Mouse (Mus musculus): ENCODE results near the gene Mymk.

Gene Mymk

DNA sequence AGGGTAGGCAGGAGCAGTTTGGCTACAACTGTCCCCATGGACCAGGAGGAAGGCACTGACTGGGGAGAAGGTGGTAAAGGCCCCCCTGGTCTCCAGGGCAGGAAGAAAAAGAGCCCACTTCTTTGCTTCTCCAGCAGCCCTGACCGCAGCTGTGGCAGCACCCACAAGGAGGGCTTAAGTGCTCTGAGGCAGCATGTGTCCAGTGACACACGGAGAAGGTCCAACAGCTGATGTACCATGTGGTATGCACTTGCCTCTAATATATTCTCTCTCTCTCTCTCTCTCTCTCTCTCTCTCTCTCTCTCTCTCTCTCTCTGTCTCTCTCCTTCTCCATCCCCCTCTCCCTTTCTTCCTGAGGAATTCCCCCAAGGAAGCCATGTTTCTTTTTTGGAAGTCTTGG, at the start of gene Mymk:
Gene Mymk (minus strand): TSS at position 202 of the 400 bp plus-strand sequence.
- DNase-seq (ENCODE audit: low spot score), result no peak

DNA sequence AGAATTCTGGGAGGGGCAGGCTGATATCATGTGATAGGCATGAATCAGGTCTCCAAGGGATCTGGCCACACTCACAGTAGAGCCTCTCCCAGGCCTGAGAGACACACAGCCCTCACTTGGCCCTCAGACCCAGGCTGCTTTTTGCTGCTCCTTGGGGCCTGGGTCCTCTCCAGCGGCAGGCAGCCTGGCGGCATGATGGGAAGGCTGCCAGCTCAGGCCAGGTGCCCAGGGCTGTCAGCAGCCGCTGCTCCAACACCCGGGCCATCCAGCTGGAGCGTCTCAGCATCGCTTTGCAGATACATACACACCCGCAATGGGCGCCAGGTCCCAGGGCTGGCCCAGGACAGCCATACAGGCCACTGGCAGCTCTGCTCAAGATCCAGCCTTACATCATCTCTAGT, 48.3 kb upstream of the Mymk start:
- DNase-seq (ENCODE audit: low spot score), result peak; percentile 43

DNA sequence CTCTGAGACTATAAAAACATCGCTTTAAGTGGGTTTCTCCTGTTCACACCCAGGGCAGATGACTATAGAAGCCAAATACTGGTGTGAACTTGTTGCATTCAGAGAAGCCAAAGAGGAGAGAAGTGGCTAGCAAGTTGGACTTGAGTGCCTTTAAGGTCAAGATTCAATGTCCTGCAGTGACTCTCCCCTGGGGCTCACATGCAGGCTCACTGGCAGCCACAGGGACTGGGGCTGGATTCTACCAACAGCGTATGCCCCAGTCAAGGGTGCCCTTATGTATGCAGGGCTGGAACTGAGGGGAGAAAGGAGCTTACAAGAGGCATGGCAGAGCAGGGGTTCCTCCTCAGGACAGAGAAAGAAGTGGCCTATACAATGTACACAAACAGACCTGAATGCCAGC, 47.8 kb upstream of the Mymk start:
- no peak for DNase-seq (ENCODE audit: low spot score)

DNA sequence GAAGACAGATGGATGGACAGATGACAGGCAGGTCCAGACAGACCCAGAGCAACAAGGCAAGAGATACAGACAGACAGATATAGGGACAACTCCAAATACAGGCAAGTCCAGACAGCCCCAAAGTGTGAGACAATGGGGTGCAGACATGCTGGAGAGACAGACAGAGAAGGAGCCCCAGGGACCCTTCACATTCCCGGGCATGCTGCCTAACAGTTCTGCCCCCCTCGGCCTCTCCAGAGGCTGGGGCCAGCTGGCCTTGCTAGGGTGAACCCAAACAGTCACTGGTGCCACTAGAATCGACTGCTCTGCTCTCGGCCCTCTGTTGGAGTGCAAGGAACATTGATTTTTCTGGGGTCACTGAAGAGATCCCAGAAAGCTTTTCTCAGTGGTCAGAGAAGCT, 46.5 kb upstream of the Mymk start:
- no peak for DNase-seq (ENCODE audit: low spot score)

DNA sequence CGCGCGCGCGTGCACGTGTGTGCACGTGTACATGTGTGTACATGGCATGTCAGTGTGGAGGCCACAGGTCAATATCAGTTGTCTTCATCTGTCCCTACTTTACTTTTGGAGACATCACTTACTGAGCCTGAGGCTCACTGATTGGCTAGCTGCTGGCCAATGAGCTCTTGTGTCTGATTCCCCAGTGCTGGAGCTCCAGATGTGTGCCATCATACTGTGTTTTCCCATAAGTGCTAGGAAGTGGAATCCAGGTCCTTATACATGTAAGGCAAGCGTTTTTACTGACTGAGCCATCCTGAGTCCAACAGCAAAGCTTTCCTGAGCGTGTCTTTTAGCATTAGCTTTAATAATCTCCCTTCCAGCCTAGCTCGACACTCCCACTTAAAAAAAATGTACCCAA, 42.2 kb upstream of the Mymk start:
- DNase-seq (ENCODE audit: low spot score), result no peak

DNA sequence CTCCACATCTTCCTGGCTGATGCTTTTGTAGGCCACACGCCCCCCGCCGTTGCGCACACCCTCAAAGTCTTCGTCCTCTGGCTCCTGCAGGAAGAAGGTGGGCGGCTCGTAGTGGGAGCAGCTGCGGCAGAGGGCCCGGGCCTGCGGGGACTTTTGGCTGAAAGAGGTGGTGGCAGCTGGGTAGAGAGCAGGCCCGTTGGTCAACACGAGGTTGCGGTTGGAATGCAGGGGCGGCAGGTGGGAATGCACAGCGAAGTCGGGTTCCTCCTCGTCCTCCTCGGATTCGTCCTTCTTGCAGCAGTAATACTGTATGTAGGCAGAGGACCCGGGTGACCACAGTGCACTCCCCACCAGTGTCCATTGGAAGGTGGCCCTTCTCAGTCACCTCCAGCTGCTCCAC, 40.6 kb upstream of the Mymk start:
- DNase-seq (ENCODE audit: low spot score), result no peak

DNA sequence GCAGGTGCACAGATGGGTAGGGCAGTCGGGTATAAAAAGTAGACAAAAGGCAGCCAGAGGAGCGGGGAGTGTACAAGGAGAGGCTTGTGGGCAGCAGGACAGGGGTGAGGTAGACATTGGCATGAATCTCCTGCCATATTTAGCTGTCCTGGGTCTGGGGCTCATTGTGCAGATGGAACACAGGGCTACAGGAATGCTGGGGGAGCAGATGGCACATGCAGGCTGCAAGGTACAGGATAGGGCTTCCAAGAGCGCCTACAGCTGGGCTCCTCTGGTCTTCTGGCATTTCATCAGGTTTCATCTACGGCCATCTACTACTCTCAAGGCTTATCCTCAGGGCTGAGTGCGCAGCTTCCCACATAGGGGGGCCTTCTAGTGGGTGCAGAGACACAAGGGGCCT, 37.1 kb upstream of the Mymk start:
- DNase-seq (ENCODE audit: low spot score), result no peak

DNA sequence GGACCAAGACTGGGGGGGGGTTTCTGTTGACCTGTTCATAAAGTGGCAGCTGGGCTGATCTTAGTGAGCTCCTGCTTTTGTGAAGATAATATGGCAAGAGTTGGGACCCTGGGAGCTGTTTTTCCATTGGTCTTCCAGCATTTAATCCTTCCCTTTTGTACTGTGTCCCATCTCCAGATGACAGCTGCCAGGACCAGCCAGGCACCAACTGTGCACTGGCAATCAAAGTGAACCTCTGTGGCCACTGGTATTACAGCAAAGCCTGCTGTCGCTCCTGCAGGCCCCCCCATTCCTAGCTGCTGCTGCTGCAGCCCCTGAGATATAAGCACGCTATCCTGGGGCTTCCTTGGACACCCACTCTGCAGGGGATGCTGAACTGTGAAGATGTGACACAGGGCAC, 36.2 kb upstream of the Mymk start:
- no peak for DNase-seq (ENCODE audit: low spot score)

DNA sequence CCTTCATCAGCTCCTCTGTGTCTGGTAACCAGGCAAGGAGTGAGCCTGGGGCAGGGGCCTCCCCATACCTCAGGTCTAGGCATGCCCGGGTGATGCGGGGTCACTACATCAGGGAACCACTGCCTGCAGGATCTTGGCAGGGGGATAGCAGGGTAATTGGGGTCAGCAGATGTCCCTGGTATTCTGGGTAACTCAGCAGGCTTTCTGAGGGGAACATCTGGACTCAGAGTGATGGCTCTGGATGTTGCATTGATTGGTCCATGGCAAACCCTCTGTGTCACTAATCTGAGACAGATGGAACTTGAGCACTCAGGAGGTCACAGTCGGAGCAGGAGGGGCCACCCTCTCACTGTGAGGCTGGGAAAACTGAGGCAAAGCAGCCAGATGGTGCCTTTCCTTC, 34.8 kb upstream of the Mymk start:
- DNase-seq (ENCODE audit: low spot score), result no peak

DNA sequence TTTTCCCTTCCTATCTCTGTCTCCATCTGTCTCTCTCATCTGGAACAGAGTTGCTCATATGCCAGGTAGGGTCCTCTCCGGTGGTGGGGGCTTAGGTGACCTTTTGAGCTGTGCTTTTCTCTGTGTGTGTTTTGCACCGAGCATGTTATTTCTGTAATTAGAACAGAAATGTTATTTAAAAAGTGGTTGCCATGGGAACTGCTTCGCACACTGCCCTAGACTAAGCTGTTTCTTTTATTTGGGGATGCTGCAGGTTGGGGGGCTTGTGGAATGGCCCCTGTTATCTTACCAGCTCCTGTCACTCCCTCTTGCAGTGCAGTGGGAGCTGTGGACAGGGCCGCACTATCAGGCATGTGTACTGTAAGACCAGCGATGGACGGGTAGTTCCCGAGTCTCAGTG, 31.6 kb upstream of the Mymk start:
- no peak for DNase-seq (ENCODE audit: low spot score)

DNA sequence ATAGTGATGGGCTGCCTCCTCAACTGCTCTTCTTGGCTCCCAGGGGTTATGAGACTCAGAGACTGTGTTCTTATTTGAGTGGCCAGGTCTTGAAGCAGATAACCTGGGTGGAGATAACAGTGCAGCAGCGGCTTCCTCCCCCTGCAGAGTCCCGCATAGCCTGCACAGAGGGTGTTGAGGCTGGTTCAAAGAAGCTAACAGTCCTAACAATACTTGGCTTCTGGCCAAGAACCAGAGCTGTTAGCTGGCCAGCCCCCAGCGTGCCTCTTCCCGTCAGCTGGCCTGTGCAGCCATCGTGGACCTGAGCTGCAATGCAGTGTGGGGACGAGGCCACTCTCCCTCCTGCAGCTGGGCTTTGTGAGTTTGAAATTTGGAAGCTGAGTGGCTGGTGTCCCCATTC, 25.8 kb upstream of the Mymk start:
- DNase-seq (ENCODE audit: low spot score), result peak; percentile 74

DNA sequence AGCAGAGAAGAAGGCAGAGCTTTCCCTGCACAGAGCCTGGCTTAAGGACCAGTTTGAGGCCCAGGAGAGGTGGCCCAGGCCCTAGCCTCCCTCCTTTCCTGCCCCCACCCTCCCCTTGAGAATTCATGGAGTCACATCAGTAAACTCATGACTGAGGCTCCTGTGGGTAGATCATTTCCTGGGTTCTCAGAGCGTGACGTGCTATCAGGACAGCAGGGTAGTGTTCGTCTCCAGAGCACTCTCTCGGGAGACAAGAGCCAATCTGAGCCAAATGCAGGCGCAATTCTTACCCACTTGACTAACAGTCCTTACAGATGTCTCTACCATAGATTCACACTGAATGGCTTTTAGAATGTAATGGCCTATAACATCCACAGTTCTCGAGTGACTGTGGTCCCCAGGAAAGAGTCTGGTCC, 25.3 kb upstream of the Mymk start:
- DNase-seq (ENCODE audit: low spot score), result no peak

DNA sequence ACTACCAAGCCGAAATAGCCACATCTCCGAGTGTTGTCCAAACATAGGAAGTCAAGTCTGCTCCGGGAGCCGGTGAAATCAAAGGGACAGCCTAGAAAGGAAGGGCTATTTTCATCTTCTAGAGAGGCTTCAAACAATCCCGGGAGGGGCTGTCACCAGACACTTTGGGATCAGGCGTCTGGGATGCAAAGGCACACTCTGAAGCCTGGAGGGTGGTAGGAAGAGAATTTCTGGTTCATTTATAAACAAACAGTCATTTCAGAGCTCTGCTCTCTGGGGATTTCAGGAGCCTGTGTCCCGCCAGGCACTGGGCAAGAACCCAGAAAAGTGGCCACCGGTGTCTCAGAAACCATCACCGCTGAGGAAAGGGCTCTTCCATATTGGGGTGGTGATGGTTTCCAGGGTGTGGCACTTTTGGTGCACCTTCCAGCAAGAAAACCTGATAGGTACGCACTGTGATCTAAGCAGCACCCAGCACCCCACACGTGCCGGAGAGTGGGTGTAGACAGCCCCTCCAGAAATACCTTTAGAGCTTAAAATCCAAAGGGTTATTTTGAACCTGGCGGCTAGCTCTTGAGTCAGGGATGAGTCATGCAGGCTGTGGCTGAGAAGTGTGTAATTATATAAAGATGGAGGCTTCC, 24.5 kb upstream of the Mymk start:
- peak; percentile 73 for DNase-seq (ENCODE audit: low spot score)

DNA sequence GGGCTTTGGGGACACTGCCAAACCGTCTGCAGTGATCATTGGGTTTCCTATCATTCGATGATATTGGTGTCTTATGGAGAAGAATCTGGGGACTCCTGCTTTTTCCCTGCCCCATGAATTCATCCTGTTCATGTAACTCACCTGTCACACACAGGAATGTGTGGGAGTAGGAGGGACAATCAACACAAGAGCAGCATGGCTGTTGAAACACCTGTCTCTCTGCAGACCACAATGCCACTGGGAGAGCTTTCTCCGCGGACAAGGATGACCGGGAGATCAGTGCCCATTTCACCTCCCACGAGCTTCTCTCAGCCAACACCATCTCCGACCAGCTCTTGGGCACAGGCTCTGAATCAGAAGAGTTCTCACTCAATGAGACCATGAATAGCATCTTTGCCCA, 23.2 kb upstream of the Mymk start:
- DNase-seq (ENCODE audit: low spot score), result no peak

DNA sequence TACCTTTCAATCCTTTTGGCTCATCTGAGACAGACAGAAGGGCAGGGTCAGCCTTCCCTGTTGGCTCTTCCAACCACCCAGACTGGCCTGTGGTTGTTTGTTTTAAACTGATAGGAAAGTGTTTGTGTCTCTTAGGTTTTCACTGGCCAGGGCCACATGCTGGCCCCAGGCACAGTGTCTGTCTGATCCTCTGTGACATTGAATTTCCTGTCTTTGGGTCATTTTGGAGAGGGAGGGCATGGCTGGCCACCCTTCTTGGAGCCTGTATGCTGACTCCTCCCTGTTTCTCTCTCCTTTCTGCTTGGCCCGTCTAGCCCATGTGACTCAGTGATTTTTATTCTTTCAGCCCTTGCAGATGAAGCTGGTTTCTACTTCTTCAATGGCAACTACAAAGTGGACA, 17.3 kb upstream of the Mymk start:
- peak; percentile 40 for DNase-seq (ENCODE audit: low spot score)

DNA sequence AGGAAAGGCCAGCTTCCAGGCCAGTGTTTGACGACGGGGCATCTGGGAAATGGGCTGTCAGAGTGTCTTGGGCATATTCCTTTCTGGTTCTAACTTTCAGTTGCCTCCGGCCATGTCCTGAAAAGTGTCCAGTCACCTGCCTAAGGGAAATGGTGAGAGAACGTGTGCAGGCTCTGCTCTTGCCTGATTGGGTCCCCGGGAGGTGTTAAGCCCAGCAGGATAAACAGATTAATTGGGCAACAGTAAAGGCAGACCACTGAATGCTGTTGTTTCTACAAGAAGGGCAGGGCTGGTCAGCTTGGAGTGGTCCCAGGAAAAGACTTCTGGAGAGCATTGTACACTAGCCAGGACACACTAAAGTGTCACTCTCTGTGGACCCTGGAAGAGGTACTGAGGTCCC, 16.7 kb upstream of the Mymk start:
- DNase-seq (ENCODE audit: low spot score), result no peak

DNA sequence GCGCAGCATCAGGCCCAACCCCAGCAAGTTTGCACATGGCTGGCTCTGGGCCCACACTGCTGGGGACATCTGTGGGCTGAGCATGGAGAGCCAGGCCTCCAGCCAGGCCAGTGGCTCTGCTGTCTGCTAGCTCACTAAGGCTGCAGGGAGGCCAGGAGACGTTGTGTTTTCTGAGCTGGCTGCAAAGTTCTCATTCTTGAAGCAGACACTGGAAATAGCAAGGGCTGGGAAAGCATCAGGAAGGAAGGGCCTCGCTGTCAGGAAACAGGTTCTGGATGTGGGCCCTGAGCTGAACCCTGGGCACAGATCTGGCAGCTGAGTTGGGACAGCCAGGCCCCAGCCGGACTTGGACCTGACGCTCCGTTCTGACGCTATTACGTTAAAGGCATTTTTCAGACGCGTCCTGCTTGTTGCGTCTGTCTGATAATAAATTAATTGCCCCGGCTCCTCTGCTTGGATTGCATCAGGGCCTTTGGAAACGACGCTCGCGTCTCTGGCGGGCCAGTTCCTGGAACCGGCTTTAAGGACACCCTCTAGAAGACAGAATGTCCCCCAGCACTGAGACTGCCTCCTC, 16.2 kb upstream of the Mymk start:
- DNase-seq (ENCODE audit: low spot score), result peak; percentile 88

DNA sequence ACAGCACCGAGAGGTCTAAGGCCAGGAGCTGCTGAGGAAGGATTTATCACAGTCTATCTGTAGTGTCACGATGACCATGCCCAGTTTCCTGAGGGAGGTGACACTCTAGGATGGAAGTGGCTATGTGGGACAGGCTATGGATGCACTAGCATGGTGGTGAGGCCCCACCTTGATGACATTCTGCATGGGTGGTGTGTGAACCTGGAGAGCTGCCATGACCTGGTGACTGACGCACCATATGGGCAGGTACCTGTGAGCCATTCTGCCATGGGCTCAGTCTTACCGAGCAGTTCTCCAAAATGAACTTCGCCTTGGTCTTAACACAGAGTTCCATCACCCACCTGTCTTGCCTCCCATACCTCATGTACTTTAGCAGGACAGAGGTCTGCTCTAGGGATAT, 15.6 kb upstream of the Mymk start:
- DNase-seq (ENCODE audit: low spot score), result no peak

DNA sequence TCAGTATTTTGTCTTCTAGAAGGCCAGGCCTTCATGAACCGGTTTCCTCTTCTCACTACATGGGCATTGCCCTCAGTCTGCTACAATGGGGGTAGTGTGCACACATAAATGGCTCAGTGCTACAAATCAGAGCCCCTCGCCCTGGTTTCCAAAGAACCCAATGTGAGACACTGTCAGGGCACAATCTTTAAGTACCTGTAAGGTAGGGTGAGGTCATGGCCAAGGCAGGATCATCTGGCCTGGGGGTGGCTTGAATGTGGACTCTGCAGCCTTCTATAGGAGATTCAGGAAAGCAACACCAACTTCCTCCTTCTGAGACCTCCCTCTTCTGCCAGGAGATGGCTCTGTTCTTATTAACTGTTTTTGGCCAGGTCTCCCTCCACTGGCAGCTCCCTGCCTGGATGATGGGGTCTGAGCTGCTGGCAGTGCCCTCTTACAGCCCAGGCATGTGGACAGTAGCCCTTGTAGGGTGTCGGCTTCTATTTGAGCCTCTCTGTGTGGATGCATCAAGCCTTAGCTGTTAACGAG, 14.6 kb upstream of the Mymk start:
- DNase-seq (ENCODE audit: low spot score), result no peak

DNA sequence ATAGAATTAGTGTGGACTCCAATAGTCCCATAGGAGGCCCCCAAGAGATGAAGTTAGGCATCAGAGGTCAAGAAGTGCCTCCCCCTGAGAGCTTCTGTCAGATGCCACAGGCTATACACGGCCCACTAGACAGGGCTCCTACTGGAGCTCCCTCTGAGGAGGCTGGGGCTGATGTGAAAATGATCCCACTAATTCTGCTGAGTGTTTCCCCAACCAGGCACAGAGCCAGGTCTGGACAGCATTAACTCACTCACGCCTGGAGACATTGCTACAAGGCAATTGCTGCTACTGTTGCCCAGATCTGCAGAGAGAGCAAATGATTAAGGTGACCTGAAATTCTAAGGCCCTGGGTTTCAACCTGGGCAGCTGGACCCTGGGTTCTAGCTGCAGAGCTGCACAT, 13.8 kb upstream of the Mymk start:
- no peak for DNase-seq (ENCODE audit: low spot score)

DNA sequence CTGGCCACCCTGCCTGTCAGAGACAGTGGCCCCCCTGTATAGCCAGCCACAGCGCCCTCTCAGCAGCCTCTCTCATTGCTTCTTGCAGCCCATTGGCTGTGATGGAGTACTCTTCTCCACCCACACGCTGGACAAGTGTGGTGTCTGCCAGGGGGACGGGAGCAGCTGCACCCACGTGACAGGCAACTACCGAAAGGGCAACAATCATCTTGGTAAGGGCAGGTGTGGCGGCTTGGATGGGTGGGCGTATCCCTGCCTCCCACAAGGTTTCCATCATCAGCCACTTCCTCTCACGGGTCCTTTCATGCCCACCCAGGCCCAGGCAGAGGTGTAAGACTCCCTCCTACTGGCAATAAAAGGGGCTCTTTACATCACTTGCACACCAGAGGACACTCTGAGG, 13.0 kb upstream of the Mymk start:
- no peak for DNase-seq (ENCODE audit: low spot score)

DNA sequence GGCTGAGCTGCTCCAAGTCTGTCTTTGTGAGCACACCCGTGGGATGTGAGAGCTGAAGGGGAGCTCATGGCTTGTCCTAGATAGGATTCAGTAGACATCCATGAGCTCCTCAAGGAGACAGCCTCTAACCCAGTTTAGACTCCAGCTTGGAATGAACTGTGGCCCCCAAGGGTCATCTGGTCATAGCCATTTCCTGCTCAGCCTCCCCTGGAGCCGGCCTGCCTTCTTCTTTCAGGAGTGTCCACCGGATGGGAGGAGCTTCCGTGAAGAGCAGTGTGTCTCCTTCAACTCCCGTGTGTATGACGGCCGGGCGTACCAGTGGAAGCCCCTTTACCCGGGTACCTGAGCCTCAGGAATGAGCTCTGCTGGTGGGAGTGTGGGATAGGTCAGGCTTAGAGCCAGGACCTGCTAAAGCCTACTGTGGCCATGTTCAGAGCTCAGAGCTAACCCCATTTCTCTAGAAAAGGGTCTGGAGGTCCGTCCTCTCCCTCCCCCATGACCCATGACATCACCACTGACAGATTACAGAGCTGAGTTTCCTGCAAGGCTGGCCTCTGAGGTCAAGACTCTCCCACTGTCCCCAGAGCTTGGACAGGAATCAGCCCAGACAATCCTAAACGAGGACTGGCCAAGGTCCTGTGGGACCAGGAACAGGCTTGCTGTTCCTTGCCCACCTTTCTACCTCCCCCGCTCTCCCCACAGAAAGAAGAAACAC, 11.9 kb upstream of the Mymk start:
- no peak for DNase-seq (ENCODE audit: low spot score)

DNA sequence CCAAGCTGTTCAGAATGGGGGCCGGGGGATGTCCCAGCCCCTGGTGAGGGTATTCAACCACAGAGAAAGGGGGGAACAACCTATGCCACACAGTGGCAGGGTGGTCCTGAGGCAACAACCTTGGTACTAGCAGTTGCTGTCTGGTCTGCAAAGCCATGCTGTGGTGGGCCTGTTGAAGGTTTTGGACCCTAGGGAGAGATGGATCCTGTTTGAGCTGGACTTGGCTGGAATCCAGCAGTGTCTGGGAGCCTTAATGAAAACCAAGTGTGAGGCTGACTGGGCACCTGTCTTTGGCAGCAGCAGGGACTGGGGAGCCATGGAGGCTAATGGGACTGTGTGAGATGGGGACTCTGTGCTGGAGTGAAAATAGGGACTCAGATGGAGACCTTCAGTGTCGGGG, 7.7 kb upstream of the Mymk start:
- DNase-seq (ENCODE audit: low spot score), result no peak

DNA sequence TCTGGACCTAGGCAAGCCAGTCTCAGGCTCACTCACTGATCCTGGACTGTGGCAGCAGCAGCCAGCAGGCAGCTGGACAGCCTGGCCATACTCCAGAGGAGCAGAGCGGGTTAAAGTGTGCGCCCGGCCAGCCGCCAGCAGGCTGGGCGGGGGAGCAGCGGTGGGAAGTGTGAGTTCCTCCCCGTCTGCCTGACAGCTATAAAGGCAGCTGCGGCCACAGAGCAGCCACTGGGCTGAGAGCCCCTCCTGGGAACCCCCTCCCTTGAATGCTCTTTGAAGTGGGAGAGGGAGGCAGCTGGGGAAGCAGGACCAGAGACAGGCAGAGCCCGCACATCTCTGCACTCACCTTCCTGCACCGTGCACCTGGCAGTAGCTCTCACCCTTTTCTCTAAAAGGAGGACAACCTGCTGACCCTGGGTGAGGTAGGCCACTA, 7.2 kb upstream of the Mymk start, which contains the start of gene Adamtsl2:
Gene Adamtsl2 (plus strand): TSS at position 228 of the 433 bp plus-strand sequence.
- DNase-seq (ENCODE audit: low spot score), result peak; percentile 81

Data from lung, postnatal 25 days (tissue).